In genomic region chr2:162930516-162931122, GRCm38 (mm10) we compare ENCODE assay signal across 8 mouse cellular contexts. TPM values are rescaled to one million over a fixed set of nuclear protein-coding genes. Genes with fewer than 3 reads are reported as not detected.
A peak's percentile ranks its signal among the peaks of the same experiment; 100 is the strongest.
DNase-seq lines count a peak whose midpoint lies in the region; ATAC-seq and TF ChIP-seq lines count a peak whose summit lies in the region.

No protein-coding gene starts in this region.

- H3K4me1 ChIP-seq in heart, embryonic 11.5 days (ENCODE audit: control insufficient read depth, insufficient read depth, low read length), result peaks cover 3% of the 10 kb centered on the region; the same call in 1 of the 2 replicates
- peaks cover 3 to 18% of the 10 kb centered on the region in 2 experiments; a peak in 3 of 4 replicates for H3K4me1 ChIP-seq in CH12.LX (ENCODE audit: control insufficient read depth in 1 of 2, insufficient read depth in 2 of 2)
- H3K4me1 ChIP-seq in forebrain, embryonic 12.5 days, result peaks cover 23% of the 10 kb centered on the region
- peaks cover 41% of the 10 kb centered on the region for H3K4me1 ChIP-seq in liver, embryonic 12.5 days
- peaks cover 7% of the 10 kb centered on the region for H3K4me1 ChIP-seq in stomach, embryonic 16.5 days (ENCODE audit: control insufficient read depth, insufficient read depth, low read length)

- no peaks in the 10 kb centered on the region for H3K27me3 ChIP-seq in heart, embryonic 11.5 days (ENCODE audit: control insufficient read depth, insufficient read depth, low read length)
- H3K27me3 ChIP-seq in CH12.LX (replicated peaks), result peaks cover 10% of the 10 kb centered on the region
- peaks cover 12% of the 10 kb centered on the region for H3K27me3 ChIP-seq in forebrain, embryonic 12.5 days
- H3K27me3 ChIP-seq in liver, embryonic 12.5 days (replicated peaks), result no peaks in the 10 kb centered on the region
- peaks cover 5% of the 10 kb centered on the region; the same call in 1 of the 2 replicates for H3K27me3 ChIP-seq in stomach, embryonic 16.5 days (ENCODE audit: control insufficient read depth, insufficient read depth, low read length)

- peaks cover 24% of the 10 kb centered on the region for H3K79me2 ChIP-seq in CH12.LX (replicated peaks; ENCODE audit: control insufficient read depth, extremely low read depth, insufficient read depth, poor library complexity, severe bottlenecking)

- peak overlapping the region; percentile 100 for H3K9ac ChIP-seq in heart, embryonic 11.5 days (ENCODE audit: low read depth, low read length)
- H3K9ac ChIP-seq in CH12.LX (ENCODE audit: insufficient read depth, low read depth), result peak overlapping the region; percentile 100
- peak overlapping the region; percentile 100 for H3K9ac ChIP-seq in forebrain, embryonic 12.5 days
- peak overlapping the region; percentile 97 for H3K9ac ChIP-seq in liver, embryonic 12.5 days
- peak overlapping the region; percentile 100 for H3K9ac ChIP-seq in stomach, embryonic 16.5 days (ENCODE audit: low read length)

- TF ChIP-seq CTCF in CH12.LX (conservative IDR thresholded peaks at IDR 0.05 in 1 of 2, IDR thresholded peaks at IDR 0.05 in 1 of 2; ENCODE audit: low read depth in 2 of 2, low read length in 2 of 2), result no peak

- peak overlapping the region; percentile 89 for H3K4me2 ChIP-seq in heart, embryonic 11.5 days
- peak overlapping the region; percentile 73 for H3K4me2 ChIP-seq in CH12.LX (ENCODE audit: insufficient read depth, low read depth, poor library complexity, severe bottlenecking)
- H3K4me2 ChIP-seq in forebrain, embryonic 12.5 days, result peak overlapping the region; percentile 71
- peak overlapping the region; percentile 88 for H3K4me2 ChIP-seq in liver, embryonic 12.5 days
- H3K4me2 ChIP-seq in stomach, embryonic 16.5 days (ENCODE audit: low read depth, low read length), result peak overlapping the region; percentile 76

- TF ChIP-seq RAD21 in CH12.LX (IDR thresholded peaks at IDR 0.05; ENCODE audit: low read depth, low read length), result no peak

- in situ Hi-C loops in CH12.LX (cut with MboI; ENCODE audit: low pct_ligation_motif_present, low pct_unique_long_range_greater_than_20kb, low sequenced_read_pairs), result no loop called here

- no peak for TF ChIP-seq EP300 in CH12.LX (IDR thresholded peaks at IDR 0.05; ENCODE audit: low read length)

- WGBS in heart, embryonic 11.5 days (ENCODE audit: insufficient replicate concordance), result 0% methylated on average over 18 of the region's 18 CpGs
- 2% methylated on average over 18 of the region's 18 CpGs for WGBS in forebrain, embryonic 12.5 days
- WGBS in liver, embryonic 12.5 days (ENCODE audit: insufficient replicate concordance), result 1% methylated on average over 18 of the region's 18 CpGs
- 1% methylated on average over 18 of the region's 18 CpGs for WGBS in stomach, embryonic 16.5 days

- peaks cover 19% of the 10 kb centered on the region for H3K36me3 ChIP-seq in heart, embryonic 11.5 days (ENCODE audit: control insufficient read depth, insufficient read depth, low read length)
- peaks cover 18 to 30% of the 10 kb centered on the region in 2 experiments for H3K36me3 ChIP-seq in CH12.LX (replicated peaks in 1 of 2; ENCODE audit: control insufficient read depth in 1 of 2, insufficient read depth in 1 of 2, low read length in 1 of 2)
- peaks cover 30% of the 10 kb centered on the region for H3K36me3 ChIP-seq in forebrain, embryonic 12.5 days (replicated peaks)
- peaks cover 32% of the 10 kb centered on the region for H3K36me3 ChIP-seq in liver, embryonic 12.5 days
- peaks cover 17% of the 10 kb centered on the region for H3K36me3 ChIP-seq in stomach, embryonic 16.5 days (ENCODE audit: control insufficient read depth, insufficient read depth, low read length)

- no peak for DNase-seq in heart, adult 18-20 months
- DNase-seq in CH12.LX (ENCODE audit: extremely low read depth), result peak; percentile 39
- no peak for DNase-seq in Muller cell, postnatal 12 days (ENCODE audit: inconsistent ontology term)

- dilution Hi-C loops in CH12.LX (cut with MboI; ENCODE audit: extremely low pct_ligation_motif_present, extremely low pct_unique_long_range_greater_than_20kb, low sequenced_read_pairs), result no loop called here

- ATAC-seq in heart, embryonic 11.5 days (replicated peaks; ENCODE audit: insufficient number of reproducible peaks, low FRiP score, low TSS enrichment), result no peak
- ATAC-seq in forebrain, embryonic 12.5 days (ENCODE audit: low FRiP score), result no peak; the same call in 1 of the 2 replicates
- ATAC-seq in liver, embryonic 12.5 days, result peak; percentile 11
- no peak for ATAC-seq in stomach, embryonic 16.5 days (ENCODE audit: insufficient read depth, low FRiP score)
- no peak; the same call in 1 of the 2 replicates for ATAC-seq in granulocyte monocyte progenitor cell, adult 5-6 weeks (replicated peaks; ENCODE audit: poor library complexity, severe bottlenecking)

- TF ChIP-seq POLR2A in CH12.LX (IDR thresholded peaks at IDR 0.05; ENCODE audit: low read depth, low read length), result no peak

- H3K27ac ChIP-seq in heart, embryonic 11.5 days (ENCODE audit: low read depth, low read length), result peak overlapping the region; percentile 96
- peak overlapping the region; percentile 37; the same call in 1 of the 2 replicates for H3K27ac ChIP-seq in CH12.LX (ENCODE audit: insufficient read depth, low read depth)
- peak overlapping the region; percentile 96 for H3K27ac ChIP-seq in forebrain, embryonic 12.5 days
- H3K27ac ChIP-seq in liver, embryonic 12.5 days, result peak overlapping the region; percentile 90
- peak overlapping the region; percentile 99 for H3K27ac ChIP-seq in stomach, embryonic 16.5 days (ENCODE audit: low read length)

- no peaks in the 10 kb centered on the region for H3K9me3 ChIP-seq in heart, embryonic 11.5 days (replicated peaks; ENCODE audit: control insufficient read depth, low read length)
- no peaks in the 10 kb centered on the region for H3K9me3 ChIP-seq in CH12.LX (replicated peaks; ENCODE audit: low read length)
- no peaks in the 10 kb centered on the region for H3K9me3 ChIP-seq in forebrain, embryonic 12.5 days
- no peaks in the 10 kb centered on the region for H3K9me3 ChIP-seq in liver, embryonic 12.5 days (replicated peaks)
- H3K9me3 ChIP-seq in stomach, embryonic 16.5 days (replicated peaks; ENCODE audit: control insufficient read depth, low read length), result no peaks in the 10 kb centered on the region

- peak overlapping the region; percentile 98 for H3K4me3 ChIP-seq in heart, embryonic 11.5 days (ENCODE audit: low read depth, low read length)
- peak overlapping the region; percentile 61 to 94 (median 93) for H3K4me3 ChIP-seq in CH12.LX (replicated peaks in 1 of 3; ENCODE audit: low read depth in 2 of 3, low read length in 2 of 3, poor library complexity in 1 of 3)
- peak overlapping the region; percentile 98 for H3K4me3 ChIP-seq in forebrain, embryonic 12.5 days (replicated peaks)
- H3K4me3 ChIP-seq in liver, embryonic 12.5 days, result peak overlapping the region; percentile 88
- peak overlapping the region; percentile 99 for H3K4me3 ChIP-seq in stomach, embryonic 16.5 days (replicated peaks; ENCODE audit: low read length)

TF ChIP-seq in CH12.LX, 34 proteins besides CTCF, POLR2A, EP300 and RAD21 (continues in another document):
- TF ChIP-seq MAZ (IDR thresholded peaks at IDR 0.05; ENCODE audit: low read depth, low read length) (no peak), SIN3A (IDR thresholded peaks at IDR 0.05; ENCODE audit: low read length) (0 out of 2 replicates have a peak, but pooled peaks have one; percentile 37), ZMIZ1 (IDR thresholded peaks at IDR 0.05; ENCODE audit: low read depth, low read length) (0 out of 2 replicates have a peak, but pooled peaks have one; percentile 36), MXI1 (IDR thresholded peaks at IDR 0.05; ENCODE audit: low read depth, low read length) (peak; percentile 68; the same call in 1 of the 2 replicates), ZKSCAN1 (IDR thresholded peaks at IDR 0.05; ENCODE audit: borderline replicate concordance, low read depth, low read length) (no peak)

RNA-seq across cellular contexts. Expression of gene Srsf6, which starts 0.7 kb away (rescaled TPM):
- polyA plus RNA-seq in heart, embryonic 11.5 days (2014; fragmentation: Nextera tagmentation; extraction: Ambion mirVana), result 155 and 164 TPM in 2 replicates
- total RNA-seq in heart, adult 18-20 months (2021), result 10 to 100 TPM; 61.5 to 68.1 TPM
- 96.3 and 144 TPM in 2 replicates for total RNA-seq in CH12.LX (2012; rRNA removed)
- 204 and 230 TPM in 2 replicates for total RNA-seq in CH12.LX (2014; rRNA removed)
- polyA plus RNA-seq in CH12.LX (2012; ENCODE audit: insufficient read length, low read depth), result 227 and 244 TPM in 2 replicates
- 266 and 279 TPM in 2 replicates for polyA plus RNA-seq in forebrain, embryonic 12.5 days (2016; fragmentation: Nextera tagmentation; extraction: Ambion mirVana)
- 168 and 174 TPM in 2 replicates for polyA plus RNA-seq in liver, embryonic 12.5 days (2016; fragmentation: Nextera tagmentation; extraction: Ambion mirVana)
- 138 and 150 TPM in 2 replicates for polyA plus RNA-seq in stomach, embryonic 16.5 days (2015; fragmentation: Nextera tagmentation; extraction: Ambion mirVana)
- 240 and 262 TPM in 2 replicates for total RNA-seq in granulocyte monocyte progenitor cell, adult 5-6 weeks (2014; fragmentation: Nextera tagmentation)
- 224 and 259 TPM in 2 replicates for total RNA-seq in granulocyte monocyte progenitor cell, adult 5-6 weeks (2017)

RNA-seq across cellular contexts. Expression of gene L3mbtl1, which starts 12.7 kb away (rescaled TPM):
- not detected in 2 replicates for polyA plus RNA-seq in heart, embryonic 11.5 days (2014; fragmentation: Nextera tagmentation; extraction: Ambion mirVana)
- not detected for total RNA-seq in heart, adult 18-20 months (2021)
- total RNA-seq in CH12.LX (2012; rRNA removed), result not detected in 2 replicates
- not detected in 2 replicates for total RNA-seq in CH12.LX (2014; rRNA removed)
- 0.09 TPM in 1 of 2 replicates, not detected in the other for polyA plus RNA-seq in CH12.LX (2012; ENCODE audit: insufficient read length, low read depth)
- polyA plus RNA-seq in forebrain, embryonic 12.5 days (2016; fragmentation: Nextera tagmentation; extraction: Ambion mirVana), result 0.11 and 0.82 TPM in 2 replicates
- polyA plus RNA-seq in liver, embryonic 12.5 days (2016; fragmentation: Nextera tagmentation; extraction: Ambion mirVana), result 0.06 and 0.08 TPM in 2 replicates
- polyA plus RNA-seq in stomach, embryonic 16.5 days (2015; fragmentation: Nextera tagmentation; extraction: Ambion mirVana), result 0.19 and 0.34 TPM in 2 replicates
- total RNA-seq in granulocyte monocyte progenitor cell, adult 5-6 weeks (2014; fragmentation: Nextera tagmentation), result not detected in 2 replicates
- total RNA-seq in granulocyte monocyte progenitor cell, adult 5-6 weeks (2017), result not detected in 2 replicates

RNA-seq across cellular contexts. Expression of gene Sgk2, which starts 56.5 kb away (rescaled TPM):
- not detected in 2 replicates for polyA plus RNA-seq in heart, embryonic 11.5 days (2014; fragmentation: Nextera tagmentation; extraction: Ambion mirVana)
- not detected for total RNA-seq in heart, adult 18-20 months (2021)
- total RNA-seq in CH12.LX (2012; rRNA removed) (not detected in 2 replicates), CH12.LX (2014; rRNA removed) (not detected in 2 replicates)
- not detected in 2 replicates for polyA plus RNA-seq in CH12.LX (2012; ENCODE audit: insufficient read length, low read depth)
- not detected in 2 replicates for polyA plus RNA-seq in forebrain, embryonic 12.5 days (2016; fragmentation: Nextera tagmentation; extraction: Ambion mirVana)
- 2.7 and 3.0 TPM in 2 replicates for polyA plus RNA-seq in liver, embryonic 12.5 days (2016; fragmentation: Nextera tagmentation; extraction: Ambion mirVana)
- polyA plus RNA-seq in stomach, embryonic 16.5 days (2015; fragmentation: Nextera tagmentation; extraction: Ambion mirVana), result 1.0 and 1.4 TPM in 2 replicates
- not detected in 2 replicates for total RNA-seq in granulocyte monocyte progenitor cell, adult 5-6 weeks (2014; fragmentation: Nextera tagmentation)
- total RNA-seq in granulocyte monocyte progenitor cell, adult 5-6 weeks (2017), result not detected in 2 replicates

Comparison
In these comparisons a context has a peak if more than half of its experiments do, and no peak if none do; other contexts are left out.
1. H3K27ac ChIP-seq: peak in every context shown above with its lines; median percentile 99 in stomach, embryonic 16.5 days; 96 in heart, embryonic 11.5 days; 96 in forebrain, embryonic 12.5 days; 90 in liver, embryonic 12.5 days; 37 in CH12.LX.